Mouse (Mus musculus) cerebellum, adult 2 months (tissue): Measurements from ENCODE around the gene BC037034.

Experiments
- CTCF ChIP-seq: fragments of 200-500 bp; IDR thresholded peaks from 2 replicates; pipeline ENCODE4 v1.5.1; 2011; ENCODE audit warnings: low read depth, mild to moderate bottlenecking, control low read depth, low read length, moderate library complexity, borderline replicate concordance; ENCODE audit not compliant: insufficient read depth
- POLR2A ChIP-seq: fragments of 200-500 bp; IDR thresholded peaks from 2 replicates; pipeline ENCODE4 v1.6.1; 2011; ENCODE audit warnings: low read length, control low read depth, borderline replicate concordance; ENCODE audit not compliant: insufficient read depth

- TF ChIP-seq CTCF (no peak), POLR2A (no peak)
Observed at GRCm38 (mm10) chr5:138253061-138253460, 10.8 kb downstream of the BC037034 start.
